Mouse (Mus musculus) embryonic facial prominence, embryonic 15.5 days (tissue): Measurements from ENCODE around the gene Neil3. TPM values are rescaled to one million over a fixed set of nuclear protein-coding genes. Genes with fewer than 3 reads are reported as not detected.

Source experiments
- ATAC-seq: fragments of 200-750 bp; cut with Nextera tagmentation; 2 replicates; pipeline ENCODE4 v1.8.0; 2017; ENCODE audit warnings: low read depth, moderate TSS enrichment; ENCODE audit not compliant: insufficient number of reproducible peaks, low FRiP score, low TSS enrichment
- H3K27ac ChIP-seq: fragments of 300-500 bp; sonication (generic); replicated peaks from 2 replicates; pipeline ENCODE4 v1.5.1; 2015; ENCODE audit warnings: mild to moderate bottlenecking, inconsistent platforms
- H3K27me3 ChIP-seq: fragments of 300-500 bp; sonication (generic); 2 replicates; pipeline ENCODE4 v1.6.1; 2015; ENCODE audit warnings: inconsistent platforms
- H3K36me3 ChIP-seq: fragments of 300-500 bp; sonication (generic); 2 replicates; pipeline ENCODE4 v1.6.1; 2015; ENCODE audit warnings: mild to moderate bottlenecking, inconsistent platforms
- H3K4me1 ChIP-seq: fragments of 300-500 bp; sonication (generic); 2 replicates; pipeline ENCODE4 v1.6.1; 2015; ENCODE audit warnings: inconsistent platforms
- H3K4me2 ChIP-seq: fragments of 300-500 bp; sonication (generic); replicated peaks from 2 replicates; pipeline ENCODE4 v1.6.1; 2015; ENCODE audit warnings: mild to moderate bottlenecking, inconsistent platforms
- H3K4me3 ChIP-seq: fragments of 300-500 bp; sonication (generic); replicated peaks from 2 replicates; pipeline ENCODE4 v1.5.1; 2015; ENCODE audit warnings: mild to moderate bottlenecking, inconsistent platforms
- H3K9ac ChIP-seq: fragments of 300-500 bp; sonication (generic); 2 replicates; pipeline ENCODE4 v1.6.1; 2015; ENCODE audit warnings: inconsistent platforms
- H3K9me3 ChIP-seq: fragments of 300-500 bp; sonication (generic); replicated peaks from 2 replicates; pipeline ENCODE4 v1.6.1; 2016; ENCODE audit warnings: inconsistent platforms
- WGBS: fragments of 180-500 bp; shearing (Covaris S2); methylation state at CpG from one replicate; pipeline ENCODE4 v1.1.7; 2015; 5-methylcytosine and 5-hydroxymethylcytosine counted together
- polyA plus RNA-seq: library from polyadenylated mRNA; unstranded; fragments of >200 nt; fragmentation: Nextera tagmentation; extraction: Ambion mirVana; gene quantifications from 2 replicates; pipeline ENCODE4 v1.2.1, GENCODE M21; 2015

The Neil3 gene
- 21.6 and 21.8 TPM in 2 replicates for polyA plus RNA-seq

GRCm38 (mm10) chr8:53638495-53639171, at the start of gene Neil3:
TSS of gene Neil3 (minus strand) at chr8:53639065.
- peak; percentile 95 for ATAC-seq

GRCm38 (mm10) chr8:53680846-53681245, 42.0 kb upstream of the Neil3 start:
- no peak overlapping the region for H3K4me3 ChIP-seq
- ATAC-seq: no peak

More at GRCm38 (mm10) chr8:53638495-53639171, at the start of gene Neil3:
- Histone ChIP-seq H3K36me3 (no peaks in the 10 kb centered on the region), H3K4me3 (peak within 1 kb of the TSS; percentile 60), H3K9ac (0 out of 2 replicates have a peak within 1 kb of the TSS, but pooled peaks have one; percentile 12), H3K4me2 (peak within 1 kb of the TSS; percentile 90), H3K4me1 (peaks cover 8% of the 10 kb centered on the region; the same call in 1 of the 2 replicates), H3K27me3 (no peaks in the 10 kb centered on the region), H3K27ac (no peak within 1 kb of the TSS), H3K9me3 (no peaks in the 10 kb centered on the region)
- WGBS: under 1% methylated on average over 26 of the region's 26 CpGs

GRCm38 (mm10) chr8:53663946-53664345, 25.1 kb upstream of the Neil3 start:
- no peak overlapping the region for H3K9ac ChIP-seq
- no peak overlapping the region for H3K4me2 ChIP-seq
- no peak overlapping the region for H3K4me3 ChIP-seq
- no peak overlapping the region for H3K27ac ChIP-seq
- H3K9me3 ChIP-seq: no peaks in the 10 kb centered on the region
- H3K4me1 ChIP-seq: no peaks in the 10 kb centered on the region
- 34% methylated on average over 4 of the region's 4 CpGs for WGBS
- H3K36me3 ChIP-seq: no peaks in the 10 kb centered on the region
- no peaks in the 10 kb centered on the region for H3K27me3 ChIP-seq
- no peak for ATAC-seq

More at GRCm38 (mm10) chr8:53680846-53681245, 42.0 kb upstream of the Neil3 start:
- Histone ChIP-seq H3K36me3 (no peaks in the 10 kb centered on the region), H3K9ac (no peak overlapping the region), H3K4me2 (no peak overlapping the region), H3K27me3 (no peaks in the 10 kb centered on the region), H3K27ac (no peak overlapping the region), H3K4me1 (no peaks in the 10 kb centered on the region), H3K9me3 (no peaks in the 10 kb centered on the region)
- 19% methylated on average over 12 of the region's 12 CpGs for WGBS

GRCm38 (mm10) chr8:53661436-53661835, 22.6 kb upstream of the Neil3 start:
- H3K9ac ChIP-seq: no peak overlapping the region
- 60% methylated on average over 3 of the region's 3 CpGs for WGBS
- H3K27ac ChIP-seq: no peak overlapping the region

GRCm38 (mm10) chr8:53630618-53631017, 8.2 kb downstream of the Neil3 start:
- 87% methylated on average over 4 of the region's 4 CpGs for WGBS
- Histone ChIP-seq H3K4me3 (no peak overlapping the region), H3K9me3 (no peaks in the 10 kb centered on the region), H3K4me2 (no peak overlapping the region), H3K27me3 (no peaks in the 10 kb centered on the region), H3K27ac (no peak overlapping the region), H3K9ac (no peak overlapping the region), H3K4me1 (no peaks in the 10 kb centered on the region), H3K36me3 (no peaks in the 10 kb centered on the region)
- ATAC-seq: no peak

More at GRCm38 (mm10) chr8:53661436-53661835, 22.6 kb upstream of the Neil3 start:
- H3K9me3 ChIP-seq: no peaks in the 10 kb centered on the region
- no peaks in the 10 kb centered on the region for H3K27me3 ChIP-seq
- ATAC-seq: no peak
- H3K36me3 ChIP-seq: no peaks in the 10 kb centered on the region
- no peak overlapping the region for H3K4me3 ChIP-seq
- no peaks in the 10 kb centered on the region for H3K4me1 ChIP-seq
- H3K4me2 ChIP-seq: no peak overlapping the region

- Histone ChIP-seq H3K27me3 (no peaks in the 10 kb centered on the region), H3K27ac (no peak overlapping the region), H3K4me2 (no peak overlapping the region), H3K4me3 (no peak overlapping the region), H3K9me3 (no peaks in the 10 kb centered on the region), H3K9ac (no peak overlapping the region), H3K4me1 (no peaks in the 10 kb centered on the region), H3K36me3 (no peaks in the 10 kb centered on the region)
- no peak for ATAC-seq
- 87% methylated on average over 4 of the region's 4 CpGs for WGBS
Measured at GRCm38 (mm10) chr8:53628864-53629415, 9.9 kb downstream of the Neil3 start.

- WGBS: 86% methylated on average over 3 of the region's 3 CpGs
Measured at GRCm38 (mm10) chr8:53623425-53623824, 15.4 kb downstream of the Neil3 start.

GRCm38 (mm10) chr8:53619196-53619595, 19.7 kb downstream of the Neil3 start:
- no peak overlapping the region for H3K27ac ChIP-seq
- no peak overlapping the region for H3K4me3 ChIP-seq
- no peaks in the 10 kb centered on the region for H3K36me3 ChIP-seq
- ATAC-seq: no peak
- H3K9ac ChIP-seq: no peak overlapping the region
- WGBS: 96% methylated on average over 3 of the region's 3 CpGs
- no peaks in the 10 kb centered on the region for H3K4me1 ChIP-seq
- H3K4me2 ChIP-seq: no peak overlapping the region
- no peaks in the 10 kb centered on the region for H3K9me3 ChIP-seq
- H3K27me3 ChIP-seq: no peaks in the 10 kb centered on the region

More at GRCm38 (mm10) chr8:53623425-53623824, 15.4 kb downstream of the Neil3 start:
- H3K4me1 ChIP-seq: no peaks in the 10 kb centered on the region
- H3K27me3 ChIP-seq: no peaks in the 10 kb centered on the region
- no peak for ATAC-seq
- no peaks in the 10 kb centered on the region for H3K9me3 ChIP-seq
- no peak overlapping the region for H3K4me2 ChIP-seq
- no peak overlapping the region for H3K9ac ChIP-seq
- H3K36me3 ChIP-seq: no peaks in the 10 kb centered on the region
- H3K27ac ChIP-seq: no peak overlapping the region
- H3K4me3 ChIP-seq: no peak overlapping the region

GRCm38 (mm10) chr8:53614288-53614646, 24.6 kb downstream of the Neil3 start:
- H3K27me3 ChIP-seq: no peaks in the 10 kb centered on the region
- no peaks in the 10 kb centered on the region for H3K9me3 ChIP-seq
- no peak overlapping the region for H3K9ac ChIP-seq
- no peaks in the 10 kb centered on the region for H3K4me1 ChIP-seq
- no peaks in the 10 kb centered on the region for H3K36me3 ChIP-seq
- no peak overlapping the region for H3K4me3 ChIP-seq
- H3K27ac ChIP-seq: no peak overlapping the region
- H3K4me2 ChIP-seq: no peak overlapping the region
- WGBS: 90% methylated on average over 8 of the region's 8 CpGs
- no peak for ATAC-seq

- Histone ChIP-seq H3K27ac (no peak overlapping the region), H3K9me3 (no peaks in the 10 kb centered on the region), H3K4me2 (no peak overlapping the region), H3K4me1 (no peaks in the 10 kb centered on the region), H3K36me3 (no peaks in the 10 kb centered on the region), H3K9ac (no peak overlapping the region), H3K4me3 (no peak overlapping the region), H3K27me3 (no peaks in the 10 kb centered on the region)
- ATAC-seq: no peak
- 90% methylated on average over 7 of the region's 7 CpGs for WGBS
Measured at GRCm38 (mm10) chr8:53613577-53614287, 25.1 kb downstream of the Neil3 start.

- Histone ChIP-seq H3K27me3 (no peaks in the 10 kb centered on the region), H3K9ac (no peak overlapping the region), H3K4me1 (no peaks in the 10 kb centered on the region), H3K4me3 (no peak overlapping the region), H3K27ac (no peak overlapping the region), H3K9me3 (no peaks in the 10 kb centered on the region), H3K36me3 (no peaks in the 10 kb centered on the region), H3K4me2 (no peak overlapping the region)
- ATAC-seq: no peak
- WGBS: 62% methylated on average over 7 of the region's 7 CpGs
Measured at GRCm38 (mm10) chr8:53612297-53612696, 26.6 kb downstream of the Neil3 start.
